Mouse (Mus musculus) heart, embryonic 15.5 days (tissue): ENCODE results near the gene Bsn. TPM values are rescaled to one million over a fixed set of nuclear protein-coding genes. Genes with fewer than 3 reads are reported as not detected.

Source experiments
- ATAC-seq: fragments of 200-750 bp; cut with Nextera tagmentation; replicated peaks from 2 replicates; pipeline ENCODE4 v1.8.0; 2017; ENCODE audit warnings: low read depth, moderate TSS enrichment; ENCODE audit not compliant: insufficient number of reproducible peaks, insufficient read depth, low FRiP score
- H3K27ac ChIP-seq: fragments of 300-500 bp; sonication (generic); 2 replicates; pipeline ENCODE4 v1.5.1; 2015; ENCODE audit warnings: mild to moderate bottlenecking, inconsistent platforms
- H3K27me3 ChIP-seq: fragments of 300-500 bp; sonication (generic); 2 replicates; pipeline ENCODE4 v1.6.1; 2015; ENCODE audit warnings: inconsistent platforms
- H3K36me3 ChIP-seq: fragments of 300-500 bp; sonication (generic); 2 replicates; pipeline ENCODE4 v1.6.1; 2015; ENCODE audit warnings: mild to moderate bottlenecking, inconsistent platforms
- H3K4me1 ChIP-seq: fragments of 300-500 bp; sonication (generic); replicated peaks from 2 replicates; pipeline ENCODE4 v1.6.1; 2015; ENCODE audit warnings: inconsistent platforms
- H3K4me2 ChIP-seq: fragments of 300-500 bp; sonication (generic); 2 replicates; pipeline ENCODE4 v1.6.1; 2015; ENCODE audit warnings: inconsistent platforms, mild to moderate bottlenecking, moderate library complexity
- H3K4me3 ChIP-seq: fragments of 300-500 bp; sonication (generic); 2 replicates; pipeline ENCODE4 v1.5.1; 2015; ENCODE audit warnings: mild to moderate bottlenecking, inconsistent platforms
- H3K9ac ChIP-seq: fragments of 300-500 bp; sonication (generic); 2 replicates; pipeline ENCODE4 v1.6.1; 2015; ENCODE audit warnings: mild to moderate bottlenecking, inconsistent platforms
- H3K9me3 ChIP-seq: fragments of 300-500 bp; sonication (generic); replicated peaks from 2 replicates; pipeline ENCODE4 v1.6.1; 2016; ENCODE audit warnings: inconsistent platforms
- WGBS: fragments of 180-500 bp; shearing (Covaris S2); methylation state at CpG from one replicate; pipeline ENCODE4 v1.1.7; 2015; ENCODE audit warnings: mixed read lengths; 5-methylcytosine and 5-hydroxymethylcytosine counted together
- polyA plus RNA-seq: library from polyadenylated mRNA; unstranded; fragments of >200 nt; fragmentation: Nextera tagmentation; extraction: Ambion mirVana; gene quantifications from 2 replicates; pipeline ENCODE4 v1.2.1, GENCODE M21; 2015

The Bsn gene
- polyA plus RNA-seq, 1 experiment from 2014 or later: 0.13 TPM

DNA sequence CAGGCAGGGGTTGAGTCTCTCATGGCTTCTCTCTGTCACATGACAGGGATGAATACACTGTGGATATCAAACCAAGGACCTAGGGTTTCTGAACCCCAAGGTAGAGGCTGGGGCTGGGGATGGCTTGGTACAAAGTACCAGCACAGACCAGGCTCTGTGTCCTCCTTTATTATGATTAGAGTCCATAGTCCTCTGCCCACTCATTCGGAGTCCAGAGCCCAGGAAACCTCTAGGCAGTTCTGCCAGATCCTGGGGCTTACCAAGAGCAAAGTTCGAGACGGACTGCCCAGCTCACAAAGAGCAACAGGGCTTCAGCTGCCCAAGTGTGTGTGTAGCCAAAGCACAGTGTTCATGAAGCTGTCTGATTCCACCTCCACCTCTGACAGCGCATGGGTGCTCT, 104.9 kb downstream of the Bsn start:
- no peak for ATAC-seq
- Histone ChIP-seq H3K9me3 (no peaks in the 10 kb centered on the region), H3K4me1 (peaks cover 13% of the 10 kb centered on the region), H3K27ac (no peak overlapping the region), H3K27me3 (peaks cover 25% of the 10 kb centered on the region), H3K4me2 (no peak overlapping the region), H3K4me3 (no peak overlapping the region), H3K9ac (no peak overlapping the region), H3K36me3 (peaks cover 53% of the 10 kb centered on the region)
- 87% methylated on average over 4 of the region's 4 CpGs for WGBS

DNA sequence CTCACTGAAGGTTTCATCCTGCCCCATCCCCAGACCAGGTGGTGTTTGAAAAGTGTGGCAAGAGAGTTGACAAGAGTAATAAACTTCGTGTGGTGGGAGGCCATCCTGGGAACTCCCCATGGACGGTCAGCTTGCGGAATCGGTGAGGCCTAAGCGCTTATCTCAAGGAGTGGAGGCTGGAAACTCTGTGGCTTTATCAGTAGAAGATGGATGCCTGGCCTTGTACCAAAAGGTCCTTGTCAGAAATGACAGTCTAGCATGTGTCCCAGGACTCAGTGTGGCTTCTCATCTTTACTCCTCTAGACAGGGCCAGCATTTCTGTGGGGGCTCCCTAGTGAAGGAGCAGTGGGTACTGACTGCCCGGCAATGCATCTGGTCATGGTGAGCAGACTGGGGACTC, 106.6 kb downstream of the Bsn start:
- Histone ChIP-seq H3K4me2 (no peak overlapping the region), H3K9ac (no peak overlapping the region), H3K9me3 (no peaks in the 10 kb centered on the region), H3K27me3 (peaks cover 25% of the 10 kb centered on the region), H3K4me1 (peaks cover 20% of the 10 kb centered on the region), H3K4me3 (no peak overlapping the region), H3K27ac (no peak overlapping the region), H3K36me3 (peaks cover 39% of the 10 kb centered on the region)
- ATAC-seq: no peak
- 47% methylated on average over 6 of the region's 6 CpGs for WGBS

DNA sequence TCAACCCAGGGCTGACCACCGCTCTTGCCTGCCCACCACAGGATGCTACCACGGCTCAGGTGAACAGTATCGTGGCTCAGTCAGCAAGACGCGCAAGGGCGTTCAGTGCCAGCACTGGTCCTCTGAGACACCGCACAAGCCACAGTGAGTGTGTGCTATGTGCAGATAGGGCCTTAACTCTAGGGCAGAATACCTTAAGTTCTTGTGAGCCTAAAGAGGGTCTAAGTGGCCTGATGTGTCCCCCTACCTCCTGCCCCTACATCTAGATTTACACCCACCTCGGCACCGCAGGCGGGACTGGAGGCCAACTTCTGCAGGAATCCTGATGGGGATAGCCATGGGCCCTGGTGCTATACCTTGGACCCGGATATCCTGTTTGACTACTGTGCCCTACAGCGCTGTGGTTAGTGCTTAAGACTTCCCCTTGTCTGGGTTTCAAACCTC, 107.2 kb downstream of the Bsn start, which contains the start of gene Rnf123:
TSS of gene Rnf123 (minus strand) at position 359 of the 444 bp plus-strand sequence.
- no peak within 1 kb of the TSS for H3K9ac ChIP-seq
- 32% methylated on average over 12 of the region's 12 CpGs for WGBS
- H3K9me3 ChIP-seq: no peaks in the 10 kb centered on the region

DNA sequence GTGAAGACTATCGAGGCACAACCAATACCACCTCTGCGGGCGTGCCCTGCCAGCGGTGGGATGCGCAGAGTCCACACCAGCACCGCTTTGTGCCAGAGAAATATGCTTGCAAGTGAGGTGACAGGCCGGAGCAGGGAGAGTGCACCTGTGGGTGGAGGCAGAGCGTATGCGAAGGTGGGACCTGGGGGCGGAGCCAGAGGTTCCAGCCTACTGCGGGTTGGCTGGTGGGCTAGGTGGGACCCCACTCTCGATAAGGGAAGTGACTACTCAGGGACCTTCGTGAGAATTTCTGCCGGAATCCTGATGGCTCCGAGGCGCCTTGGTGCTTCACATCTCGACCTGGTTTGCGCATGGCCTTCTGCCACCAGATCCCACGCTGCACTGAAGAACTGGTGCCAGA, 107.6 kb downstream of the Bsn start:
- Histone ChIP-seq H3K27ac (no peak overlapping the region), H3K4me1 (peaks cover 30% of the 10 kb centered on the region), H3K9me3 (no peaks in the 10 kb centered on the region), H3K4me2 (peak overlapping the region; percentile 40), H3K27me3 (peaks cover 25% of the 10 kb centered on the region), H3K4me3 (peak overlapping the region; percentile 14), H3K36me3 (peaks cover 29% of the 10 kb centered on the region), H3K9ac (no peak overlapping the region)
- ATAC-seq: no peak
- WGBS: 5% methylated on average over 19 of the region's 19 CpGs

More for the DNA sequence above, 107.2 kb downstream of the Bsn start, which contains the start of gene Rnf123:
- Histone ChIP-seq H3K36me3 (peaks cover 34% of the 10 kb centered on the region), H3K27ac (no peak within 1 kb of the TSS), H3K4me3 (peak within 1 kb of the TSS; percentile 14), H3K4me2 (peak within 1 kb of the TSS; percentile 40), H3K27me3 (peaks cover 25% of the 10 kb centered on the region), H3K4me1 (peaks cover 26% of the 10 kb centered on the region)
- ATAC-seq: no peak

DNA sequence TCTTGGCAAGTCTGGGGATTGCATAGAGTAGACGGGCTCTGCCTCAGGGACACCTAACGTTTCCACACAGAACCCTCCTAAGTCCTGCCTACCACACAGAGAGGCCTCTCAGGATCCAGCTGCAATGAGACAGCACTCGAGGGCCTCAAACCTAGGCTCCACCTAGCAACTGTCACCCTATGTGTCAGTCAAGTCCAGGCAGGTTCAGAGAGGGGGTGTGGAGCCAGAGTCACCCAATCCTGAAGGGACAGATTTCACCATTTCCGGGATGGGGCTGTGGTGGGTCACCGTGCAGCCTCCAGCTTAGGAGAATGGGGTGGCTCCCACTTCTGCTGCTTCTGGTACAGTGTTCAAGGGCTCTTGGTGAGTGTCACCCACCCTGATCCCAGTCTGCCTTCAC, 110.0 kb downstream of the Bsn start, which contains the start of gene Mst1:
TSS of gene Mst1 (plus strand) at position 269 of the 400 bp plus-strand sequence.
- H3K9ac ChIP-seq: peak within 1 kb of the TSS; percentile 99
- H3K4me1 ChIP-seq: peaks cover 30% of the 10 kb centered on the region
- peak within 1 kb of the TSS; percentile 93 for H3K4me2 ChIP-seq
- no peak for ATAC-seq
- no peaks in the 10 kb centered on the region for H3K9me3 ChIP-seq
- H3K36me3 ChIP-seq: peaks cover 9% of the 10 kb centered on the region
- peak within 1 kb of the TSS; percentile 75; the same call in 1 of the 2 replicates for H3K27ac ChIP-seq
- WGBS: 76% methylated on average over 5 of the region's 5 CpGs
- peak within 1 kb of the TSS; percentile 98 for H3K4me3 ChIP-seq
- peaks cover 25% of the 10 kb centered on the region for H3K27me3 ChIP-seq

DNA sequence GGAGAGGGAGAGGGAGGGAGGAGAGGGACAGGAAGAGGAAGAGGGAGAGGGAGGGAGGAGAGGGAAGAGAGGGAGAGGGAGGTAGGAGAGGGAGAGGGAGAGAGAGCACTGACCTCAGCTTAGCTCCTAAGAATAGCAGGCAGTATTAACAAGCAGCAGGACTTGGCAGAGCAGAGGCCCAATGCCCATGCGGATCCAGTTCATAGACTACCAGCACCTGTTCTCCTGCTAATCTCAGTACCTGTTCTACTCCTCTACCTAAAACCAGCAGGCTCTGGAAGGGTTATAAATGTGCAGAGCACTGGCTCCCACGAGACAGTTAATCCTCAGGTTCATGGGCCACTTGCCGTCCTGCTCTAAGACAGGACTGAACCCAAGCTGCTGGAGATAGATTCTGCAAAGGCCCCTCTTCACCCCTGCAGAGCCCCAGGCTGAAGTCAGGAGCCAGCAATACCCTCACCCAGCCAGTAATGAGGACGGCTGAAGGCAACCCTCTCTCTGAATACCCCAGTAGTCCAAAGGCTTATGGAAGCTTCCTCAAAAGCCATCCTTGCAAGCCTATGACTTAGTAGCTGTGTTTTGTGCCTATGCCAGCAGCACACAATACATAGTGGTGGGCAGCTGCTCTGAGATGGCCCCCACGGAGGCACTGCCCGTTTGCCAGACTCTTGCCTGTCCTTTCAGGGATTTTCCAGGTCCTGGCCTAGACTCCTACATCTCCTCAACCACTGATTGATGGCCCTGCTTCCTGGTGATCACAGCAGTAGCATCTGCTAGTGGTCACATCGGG, 116.8 kb downstream of the Bsn start:
- ATAC-seq: peak; percentile 53; the same call in 1 of the 2 replicates
- H3K4me2 ChIP-seq: no peak overlapping the region
- 0 out of 2 replicates have a peak overlapping the region, but pooled peaks have one; percentile 9 for H3K9ac ChIP-seq
- peaks cover 33% of the 10 kb centered on the region for H3K4me1 ChIP-seq
- H3K36me3 ChIP-seq: peaks cover 25% of the 10 kb centered on the region; the same call in 1 of the 2 replicates
- H3K27ac ChIP-seq: peak overlapping the region; percentile 79
- H3K4me3 ChIP-seq: no peak overlapping the region
- WGBS: 49% methylated on average over 7 of the region's 7 CpGs
- H3K27me3 ChIP-seq: no peaks in the 10 kb centered on the region
- no peaks in the 10 kb centered on the region for H3K9me3 ChIP-seq

DNA sequence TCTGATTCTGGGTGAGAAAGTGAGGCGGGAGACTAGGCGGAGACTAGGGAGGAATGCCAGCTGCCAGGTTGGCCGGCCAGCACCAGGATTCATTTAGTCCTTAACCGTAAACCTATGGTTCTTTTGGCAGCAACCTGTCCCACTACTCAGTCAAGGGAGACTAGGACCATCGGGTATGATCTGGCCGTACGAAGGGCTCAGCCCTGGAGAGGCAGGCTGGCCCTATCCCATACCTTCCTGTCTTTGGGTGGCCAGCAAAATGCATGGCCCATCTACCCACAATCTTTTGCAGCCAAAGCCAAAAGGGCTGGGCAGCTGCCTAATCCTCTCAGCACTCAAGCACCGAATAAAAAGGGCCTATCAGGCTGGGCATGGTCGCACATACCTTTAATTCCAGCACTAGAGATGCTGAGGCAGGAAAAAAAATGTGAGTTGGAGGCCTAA, 117.7 kb downstream of the Bsn start:
- Histone ChIP-seq H3K9me3 (no peaks in the 10 kb centered on the region), H3K36me3 (peaks cover 26% of the 10 kb centered on the region; the same call in 1 of the 2 replicates), H3K27me3 (no peaks in the 10 kb centered on the region), H3K4me3 (no peak overlapping the region), H3K4me1 (peaks cover 29% of the 10 kb centered on the region), H3K27ac (peak overlapping the region; percentile 90), H3K9ac (no peak overlapping the region), H3K4me2 (no peak overlapping the region)
- 37% methylated on average over 9 of the region's 9 CpGs for WGBS
- peak; percentile 71 for ATAC-seq

DNA sequence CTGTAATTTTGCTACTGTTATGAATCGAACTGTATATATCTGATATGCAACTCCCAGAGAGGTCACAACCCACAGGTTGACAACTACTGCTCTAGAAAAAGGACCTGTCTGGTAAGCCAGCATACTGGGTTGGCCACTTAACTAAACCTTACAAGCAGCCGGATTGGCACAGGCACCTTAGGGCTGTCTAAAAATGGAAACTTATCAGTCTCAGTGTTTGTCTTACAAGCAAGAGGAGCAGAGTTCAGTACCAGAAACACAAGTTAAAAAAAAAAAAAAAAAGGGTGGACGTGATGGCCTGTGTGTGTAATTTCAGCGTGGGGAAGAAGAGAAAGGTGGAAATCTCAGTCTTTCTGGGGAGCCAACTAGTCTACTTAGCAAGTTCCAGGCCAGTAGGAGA, 118.4 kb downstream of the Bsn start:
- no peak for ATAC-seq
- H3K9ac ChIP-seq: no peak overlapping the region
- H3K9me3 ChIP-seq: no peaks in the 10 kb centered on the region
- 48% methylated on average over 4 of the region's 4 CpGs for WGBS
- H3K27me3 ChIP-seq: no peaks in the 10 kb centered on the region
- peak overlapping the region; percentile 90 for H3K27ac ChIP-seq
- peaks cover 23% of the 10 kb centered on the region; the same call in 1 of the 2 replicates for H3K36me3 ChIP-seq
- H3K4me3 ChIP-seq: no peak overlapping the region
- H3K4me2 ChIP-seq: no peak overlapping the region
- peaks cover 29% of the 10 kb centered on the region for H3K4me1 ChIP-seq

DNA sequence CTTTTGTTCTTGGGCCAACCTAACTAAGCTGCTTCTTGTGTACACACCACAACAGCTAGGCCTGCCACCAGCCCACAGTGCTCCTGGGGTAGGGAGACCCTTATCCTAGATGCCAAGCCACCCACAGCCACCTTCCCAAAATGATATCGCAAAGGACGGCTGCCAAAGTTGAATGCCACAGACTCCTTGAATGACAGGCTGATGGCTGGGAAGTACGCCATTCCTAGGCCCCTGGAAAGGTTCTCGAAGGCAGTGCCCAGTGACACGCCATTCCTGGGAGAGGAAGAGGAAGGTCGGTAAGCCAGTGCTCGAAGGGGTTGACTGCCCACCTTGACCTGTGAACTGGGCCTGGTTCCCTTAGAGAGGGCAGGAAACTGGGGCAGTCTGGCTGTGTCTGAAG, 120.7 kb downstream of the Bsn start:
- no peaks in the 10 kb centered on the region for H3K9me3 ChIP-seq
- no peak overlapping the region for H3K27ac ChIP-seq
- peaks cover 29% of the 10 kb centered on the region for H3K4me1 ChIP-seq
- no peaks in the 10 kb centered on the region for H3K27me3 ChIP-seq
- H3K4me3 ChIP-seq: no peak overlapping the region
- 86% methylated on average over 7 of the region's 7 CpGs for WGBS
- no peak overlapping the region for H3K4me2 ChIP-seq
- H3K9ac ChIP-seq: no peak overlapping the region
- no peak for ATAC-seq
- H3K36me3 ChIP-seq: peaks cover 25% of the 10 kb centered on the region; the same call in 1 of the 2 replicates

DNA sequence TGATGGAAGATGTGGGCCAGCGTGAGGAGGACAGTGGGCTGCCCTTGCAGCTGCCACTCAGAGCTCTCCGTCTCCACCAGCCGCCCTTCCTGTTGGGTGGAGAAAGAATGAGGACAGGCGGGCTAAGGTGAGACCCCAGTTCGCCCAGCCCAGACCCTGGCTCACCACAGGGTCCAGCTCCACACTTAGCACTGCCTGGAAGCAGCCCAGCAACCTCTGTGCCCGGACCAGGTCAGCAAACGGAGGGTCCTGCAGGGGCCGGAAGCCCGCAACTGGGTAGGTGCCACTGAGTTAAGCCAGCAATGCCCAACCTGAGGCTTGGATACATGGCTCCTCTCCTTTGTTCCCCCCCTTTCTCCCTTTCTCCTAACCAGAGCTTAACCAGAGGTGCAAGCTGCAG, 121.2 kb downstream of the Bsn start:
- Histone ChIP-seq H3K4me2 (no peak overlapping the region), H3K27ac (no peak overlapping the region), H3K27me3 (no peaks in the 10 kb centered on the region), H3K9ac (no peak overlapping the region), H3K4me3 (no peak overlapping the region), H3K4me1 (peaks cover 29% of the 10 kb centered on the region), H3K36me3 (peaks cover 25% of the 10 kb centered on the region; the same call in 1 of the 2 replicates), H3K9me3 (no peaks in the 10 kb centered on the region)
- 86% methylated on average over 9 of the region's 9 CpGs for WGBS
- no peak for ATAC-seq

DNA sequence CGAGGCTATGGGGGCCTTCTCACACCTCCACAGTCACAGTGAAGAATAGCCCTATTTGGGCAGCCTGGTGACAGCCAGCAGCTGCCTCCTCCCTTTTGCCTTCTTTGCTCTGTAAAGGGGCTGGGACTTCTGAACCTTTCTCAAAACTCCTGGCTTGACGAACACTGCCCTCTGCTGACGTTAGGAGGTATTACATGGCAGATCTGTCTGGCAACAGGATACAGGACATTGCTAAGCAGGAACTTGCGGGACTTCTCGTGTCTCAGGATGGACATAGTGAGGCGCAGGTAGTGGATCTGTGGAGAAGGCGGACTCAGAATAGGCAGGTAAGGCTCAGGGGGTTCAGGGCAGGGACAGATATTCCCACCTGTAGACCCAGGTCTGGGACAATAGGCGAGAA, 122.3 kb downstream of the Bsn start:
- Histone ChIP-seq H3K27me3 (no peaks in the 10 kb centered on the region), H3K9me3 (no peaks in the 10 kb centered on the region), H3K9ac (no peak overlapping the region), H3K4me3 (no peak overlapping the region), H3K4me1 (peaks cover 19% of the 10 kb centered on the region), H3K4me2 (no peak overlapping the region), H3K27ac (no peak overlapping the region), H3K36me3 (peaks cover 34% of the 10 kb centered on the region; the same call in 1 of the 2 replicates)
- no peak for ATAC-seq
- 21% methylated on average over 8 of the region's 8 CpGs for WGBS
